ENCODE assay signal across 7 mouse cellular contexts in the genomic region with DNA sequence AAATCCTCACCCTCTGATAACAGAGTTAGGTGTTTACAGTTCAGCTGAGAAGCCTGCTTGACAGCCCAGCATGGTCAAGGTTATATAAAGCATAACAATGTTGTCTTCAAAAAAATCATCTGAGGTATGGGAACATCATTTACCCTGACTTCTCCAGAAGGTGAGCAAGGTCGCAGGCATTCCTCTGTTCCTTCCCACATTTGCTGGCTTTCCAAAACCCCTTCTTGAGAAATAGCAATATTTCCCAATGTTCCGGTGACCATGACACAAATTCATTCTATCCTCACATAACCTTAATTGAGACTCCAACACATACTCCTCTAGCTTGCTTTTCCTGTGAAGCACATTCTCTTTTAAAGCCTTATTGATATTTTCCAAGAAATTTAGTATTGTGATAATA. TPM values are rescaled to one million over a fixed set of nuclear protein-coding genes. Genes with fewer than 3 reads are reported as not detected.
DNase-seq lines count a peak whose midpoint lies in the region; ATAC-seq and TF ChIP-seq lines count a peak whose summit lies in the region.

No protein-coding gene starts in this region.

- no peak for TF ChIP-seq EP300 in liver, embryonic 14.5 days (IDR thresholded peaks at IDR 0.05; ENCODE audit: low read depth)
- TF ChIP-seq EP300 in stomach, postnatal 0 days (optimal IDR thresholded peaks at IDR 0.05): no peak

- peak overlapping the region; percentile 55; the same call in 1 of the 2 replicates for H3K9ac ChIP-seq in neural tube, embryonic 11.5 days (ENCODE audit: low read length)
- H3K9ac ChIP-seq in forebrain, embryonic 13.5 days: peak overlapping the region; percentile 67
- H3K9ac ChIP-seq in liver, embryonic 14.5 days (replicated peaks): peak overlapping the region; percentile 68
- peak overlapping the region; percentile 60; the same call in 1 of the 2 replicates for H3K9ac ChIP-seq in stomach, postnatal 0 days (ENCODE audit: low read length)

- H3K4me2 ChIP-seq in neural tube, embryonic 11.5 days (ENCODE audit: low read depth): peak overlapping the region; percentile 46
- peak overlapping the region; percentile 67 for H3K4me2 ChIP-seq in forebrain, embryonic 13.5 days
- peak overlapping the region; percentile 74 for H3K4me2 ChIP-seq in liver, embryonic 14.5 days (ENCODE audit: low read depth)
- H3K4me2 ChIP-seq in stomach, postnatal 0 days (replicated peaks; ENCODE audit: low read depth): peak overlapping the region; percentile 58

- H3K27me3 ChIP-seq in neural tube, embryonic 11.5 days (ENCODE audit: control insufficient read depth, insufficient read depth, low read length): no peaks in the 10 kb centered on the region
- no peaks in the 10 kb centered on the region for H3K27me3 ChIP-seq in forebrain, embryonic 13.5 days
- no peaks in the 10 kb centered on the region for H3K27me3 ChIP-seq in liver, embryonic 14.5 days (ENCODE audit: control insufficient read depth, insufficient read depth, low read length)
- no peaks in the 10 kb centered on the region for H3K27me3 ChIP-seq in stomach, postnatal 0 days (ENCODE audit: control insufficient read depth, insufficient read depth, low read length)

- H3K27ac ChIP-seq in neural tube, embryonic 11.5 days (ENCODE audit: low read depth, low read length): no peak overlapping the region
- no peak overlapping the region for H3K27ac ChIP-seq in forebrain, embryonic 13.5 days
- H3K27ac ChIP-seq in liver, embryonic 14.5 days: no peak overlapping the region
- no peak overlapping the region for H3K27ac ChIP-seq in stomach, postnatal 0 days (replicated peaks)

- H3K36me3 ChIP-seq in neural tube, embryonic 11.5 days (ENCODE audit: control insufficient read depth, insufficient read depth, low read length): peaks cover 3% of the 10 kb centered on the region
- peaks cover 15% of the 10 kb centered on the region for H3K36me3 ChIP-seq in forebrain, embryonic 13.5 days (ENCODE audit: poor library complexity, severe bottlenecking)
- peaks cover 14% of the 10 kb centered on the region for H3K36me3 ChIP-seq in liver, embryonic 14.5 days (replicated peaks; ENCODE audit: control insufficient read depth, insufficient read depth, low read depth)
- H3K36me3 ChIP-seq in stomach, postnatal 0 days (ENCODE audit: control insufficient read depth, insufficient read depth, low read length): peaks cover 3% of the 10 kb centered on the region; the same call in 1 of the 2 replicates

- no peak for TF ChIP-seq CTCF in liver, embryonic 14.5 days (IDR thresholded peaks at IDR 0.05; ENCODE audit: low read depth)
- TF ChIP-seq CTCF in stomach, postnatal 0 days (IDR thresholded peaks at IDR 0.05; ENCODE audit: low read depth): no peak

- H3K9me3 ChIP-seq in neural tube, embryonic 11.5 days (ENCODE audit: control insufficient read depth, low read length): no peaks in the 10 kb centered on the region
- H3K9me3 ChIP-seq in forebrain, embryonic 13.5 days (replicated peaks): no peaks in the 10 kb centered on the region
- no peaks in the 10 kb centered on the region for H3K9me3 ChIP-seq in liver, embryonic 14.5 days (ENCODE audit: control insufficient read depth, low read length)
- no peaks in the 10 kb centered on the region for H3K9me3 ChIP-seq in stomach, postnatal 0 days (ENCODE audit: control insufficient read depth, low read length)

- peaks cover 5% of the 10 kb centered on the region; the same call in 1 of the 2 replicates for H3K4me1 ChIP-seq in neural tube, embryonic 11.5 days (ENCODE audit: control insufficient read depth, insufficient read depth, low read length)
- H3K4me1 ChIP-seq in forebrain, embryonic 13.5 days: peaks cover 17% of the 10 kb centered on the region
- peaks cover 0 to 6% of the 10 kb centered on the region in 2 experiments; a peak in 2 of 4 replicates for H3K4me1 ChIP-seq in liver, embryonic 14.5 days (replicated peaks; ENCODE audit: control insufficient read depth in 2 of 2, insufficient read depth in 2 of 2, low read length in 1 of 2)
- no peaks in the 10 kb centered on the region for H3K4me1 ChIP-seq in stomach, postnatal 0 days (replicated peaks; ENCODE audit: control insufficient read depth, insufficient read depth)

- DNase-seq in neural tube, embryonic 11.5 days (ENCODE audit: low spot score): no peak
- no peak for DNase-seq in neural tube, embryonic 10.5 days (ENCODE audit: extremely low spot score, low spot score)
- DNase-seq in liver, embryonic 14.5 days (ENCODE audit: low read depth in 3 of 3, low spot score in 3 of 3): no peak
- DNase-seq in stomach, postnatal 0 days (ENCODE audit: low spot score): no peak
- DNase-seq in thymus, postnatal 14 days: no peak
- no peak for DNase-seq in frontal cortex, postnatal 14 days (ENCODE audit: low spot score in 2 of 2)

- WGBS in neural tube, embryonic 11.5 days: 62% methylated on average over 2 of the region's 2 CpGs
- 65% methylated on average over 2 of the region's 2 CpGs for WGBS in forebrain, embryonic 13.5 days
- WGBS in liver, embryonic 14.5 days (ENCODE audit: insufficient replicate concordance): 49% methylated on average over 2 of the region's 2 CpGs
- WGBS in stomach, postnatal 0 days: 56% methylated on average over 2 of the region's 2 CpGs

- H3K4me3 ChIP-seq in neural tube, embryonic 11.5 days (ENCODE audit: low read depth, low read length): peak overlapping the region; percentile 56
- peak overlapping the region; percentile 72 for H3K4me3 ChIP-seq in forebrain, embryonic 13.5 days
- peak overlapping the region; percentile 76 to 84 for H3K4me3 ChIP-seq in liver, embryonic 14.5 days (ENCODE audit: insufficient read depth in 1 of 2, low read depth in 2 of 2, low read length in 2 of 2)
- H3K4me3 ChIP-seq in stomach, postnatal 0 days (ENCODE audit: low read depth, low read length): peak overlapping the region; percentile 82

- ATAC-seq in neural tube, embryonic 11.5 days (ENCODE audit: insufficient read depth, low FRiP score, low TSS enrichment): no peak
- ATAC-seq in forebrain, embryonic 13.5 days: no peak
- ATAC-seq in liver, embryonic 14.5 days (ENCODE audit: insufficient read depth): no peak
- no peak for ATAC-seq in stomach, postnatal 0 days (ENCODE audit: low FRiP score, low TSS enrichment)

RNA-seq across cellular contexts. Expression of gene Ccdc138, which starts 0.8 kb away (rescaled TPM):
- polyA plus RNA-seq in neural tube, embryonic 11.5 days (2014; fragmentation: Nextera tagmentation; extraction: Ambion mirVana): 7.4 and 9.2 TPM in 2 replicates
- polyA plus RNA-seq in forebrain, embryonic 13.5 days (2015; fragmentation: Nextera tagmentation; extraction: Ambion mirVana): 13.7 and 15.3 TPM in 2 replicates
- polyA plus RNA-seq in liver, embryonic 14.5 days (2012; rRNA removed): 0.64 and 1.3 TPM in 2 replicates
- polyA plus RNA-seq in liver, embryonic 14.5 days (2014; fragmentation: Nextera tagmentation; extraction: Ambion mirVana): 1.6 and 2.1 TPM in 2 replicates
- polyA plus RNA-seq in stomach, postnatal 0 days (2015; fragmentation: Nextera tagmentation; extraction: Ambion mirVana): 2.2 TPM in 2 replicates

RNA-seq across cellular contexts. Expression of gene Ranbp2, which starts 51.8 kb away (rescaled TPM):
- polyA plus RNA-seq in neural tube, embryonic 11.5 days (2014; fragmentation: Nextera tagmentation; extraction: Ambion mirVana): 28.8 and 30.2 TPM in 2 replicates
- 20.2 and 23.3 TPM in 2 replicates for polyA plus RNA-seq in forebrain, embryonic 13.5 days (2015; fragmentation: Nextera tagmentation; extraction: Ambion mirVana)
- 6.1 and 11.1 TPM in 2 replicates for polyA plus RNA-seq in liver, embryonic 14.5 days (2012; rRNA removed)
- polyA plus RNA-seq in liver, embryonic 14.5 days (2014; fragmentation: Nextera tagmentation; extraction: Ambion mirVana): 27.2 and 27.3 TPM in 2 replicates
- 8.9 and 9.0 TPM in 2 replicates for polyA plus RNA-seq in stomach, postnatal 0 days (2015; fragmentation: Nextera tagmentation; extraction: Ambion mirVana)
